Mouse (Mus musculus) midbrain, embryonic 16.5 days (tissue): ENCODE measurements around the gene Cstb. TPM values are rescaled to one million over a fixed set of nuclear protein-coding genes. Genes with fewer than 3 reads are reported as not detected.

Experiments
- ATAC-seq: fragments of 200-750 bp; cut with Nextera tagmentation; 2 replicates; pipeline ENCODE4 v1.8.0; 2017; ENCODE audit warnings: moderate TSS enrichment
- H3K27ac ChIP-seq: fragments of 300-500 bp; sonication (generic); 2 replicates; pipeline ENCODE4 v1.5.1; 2014; ENCODE audit warnings: mild to moderate bottlenecking, low read length, mixed read lengths
- H3K27me3 ChIP-seq: fragments of 300-500 bp; sonication (generic); 2 replicates; pipeline ENCODE4 v1.6.1; 2014; ENCODE audit warnings: low read depth, low read length, mixed read lengths; ENCODE audit not compliant: control insufficient read depth, insufficient read depth
- H3K36me3 ChIP-seq: fragments of 300-500 bp; sonication (generic); 2 replicates; pipeline ENCODE4 v1.6.1; 2014; ENCODE audit warnings: mild to moderate bottlenecking, low read length, moderate library complexity, mixed read lengths; ENCODE audit not compliant: control insufficient read depth, insufficient read depth
- H3K4me1 ChIP-seq: fragments of 300-500 bp; sonication (generic); 2 replicates; pipeline ENCODE4 v1.6.1; 2014; ENCODE audit warnings: mild to moderate bottlenecking, low read length, mixed read lengths; ENCODE audit not compliant: control insufficient read depth, insufficient read depth
- H3K4me2 ChIP-seq: fragments of 300-500 bp; sonication (generic); 2 replicates; pipeline ENCODE4 v1.6.1; 2014; ENCODE audit warnings: mild to moderate bottlenecking, low read length, mixed read lengths
- H3K4me3 ChIP-seq: fragments of 300-500 bp; sonication (generic); 2 replicates; pipeline ENCODE4 v1.5.1; 2014; ENCODE audit warnings: low read depth, mild to moderate bottlenecking, low read length, moderate library complexity, mixed read lengths
- H3K9ac ChIP-seq: fragments of 300-500 bp; sonication (generic); 2 replicates; pipeline ENCODE4 v1.6.1; 2014; ENCODE audit warnings: low read depth, low read length, mixed read lengths
- H3K9me3 ChIP-seq: fragments of 300-500 bp; sonication (generic); replicated peaks from 2 replicates; pipeline ENCODE4 v1.6.1; 2014; ENCODE audit warnings: mild to moderate bottlenecking, low read length, mixed read lengths; ENCODE audit not compliant: control insufficient read depth, poor library complexity, severe bottlenecking
- WGBS: fragments of 180-500 bp; shearing (Covaris S2); extraction: QIAGEN DNeasy Blood & Tissue Kit; methylation state at CpG from one replicate; pipeline ENCODE4 v1.1.7; 2014; 5-methylcytosine and 5-hydroxymethylcytosine counted together
- microRNA-seq: library from miRNA; unstranded; fragments of <30 nt; microRNA quantifications from one replicate; pipeline ENCODE4, GENCODE M21; 2017
- polyA plus RNA-seq: library from polyadenylated mRNA; unstranded; fragments of >200 nt; fragmentation: Nextera tagmentation; extraction: Ambion mirVana; gene quantifications from 2 replicates; pipeline ENCODE4 v1.2.1, GENCODE M21; 2015

Gene Cstb
- polyA plus RNA-seq, 1 experiment from 2014 or later = 90.7 TPM

- Histone ChIP-seq H3K9ac (no peak overlapping the region), H3K4me1 (peaks cover 6% of the 10 kb centered on the region; the same call in 1 of the 2 replicates), H3K4me3 (no peak overlapping the region), H3K36me3 (no peaks in the 10 kb centered on the region), H3K4me2 (no peak overlapping the region), H3K9me3 (no peaks in the 10 kb centered on the region), H3K27ac (no peak overlapping the region), H3K27me3 (no peaks in the 10 kb centered on the region)
- WGBS = 88% methylated on average over 3 of the region's 3 CpGs
- ATAC-seq = no peak
Measured at GRCm38 (mm10) chr10:78472046-78472445, 46.6 kb downstream of the Cstb start.

- WGBS = 55% methylated on average over 5 of the region's 5 CpGs
- Histone ChIP-seq H3K27ac (no peak overlapping the region), H3K9ac (no peak overlapping the region), H3K36me3 (no peaks in the 10 kb centered on the region), H3K27me3 (no peaks in the 10 kb centered on the region), H3K4me2 (no peak overlapping the region), H3K9me3 (no peaks in the 10 kb centered on the region), H3K4me3 (no peak overlapping the region), H3K4me1 (peaks cover 6% of the 10 kb centered on the region; the same call in 1 of the 2 replicates)
- ATAC-seq = no peak
Measured at GRCm38 (mm10) chr10:78473434-78473833, 48.0 kb downstream of the Cstb start.

GRCm38 (mm10) chr10:78474759-78475158 is 49.3 kb downstream of the Cstb start:
- no peaks in the 10 kb centered on the region for H3K9me3 ChIP-seq
- ATAC-seq = no peak
- no peak overlapping the region for H3K4me2 ChIP-seq
- no peaks in the 10 kb centered on the region for H3K36me3 ChIP-seq
- H3K27ac ChIP-seq = no peak overlapping the region
- peaks cover 6% of the 10 kb centered on the region; the same call in 1 of the 2 replicates for H3K4me1 ChIP-seq
- H3K9ac ChIP-seq = no peak overlapping the region
- H3K27me3 ChIP-seq = no peaks in the 10 kb centered on the region
- WGBS = 69% methylated on average over 8 of the region's 8 CpGs
- H3K4me3 ChIP-seq = no peak overlapping the region

GRCm38 (mm10) chr10:78476821-78477220 is 51.4 kb downstream of the Cstb start:
- WGBS = 75% methylated on average over 4 of the region's 4 CpGs
- H3K36me3 ChIP-seq = no peaks in the 10 kb centered on the region

More at GRCm38 (mm10) chr10:78476821-78477220, 51.4 kb downstream of the Cstb start:
- H3K27ac ChIP-seq = no peak overlapping the region
- H3K4me2 ChIP-seq = no peak overlapping the region
- H3K9me3 ChIP-seq = no peaks in the 10 kb centered on the region
- H3K9ac ChIP-seq = no peak overlapping the region
- H3K4me1 ChIP-seq = peaks cover 3% of the 10 kb centered on the region; the same call in 1 of the 2 replicates
- H3K27me3 ChIP-seq = no peaks in the 10 kb centered on the region
- H3K4me3 ChIP-seq = no peak overlapping the region
- ATAC-seq = no peak

Small RNA genes within 50 kb of the gene (microRNA-seq; reads per million reads assigned to microRNA genes)
- gene Mir6410 (not detected), gene Mir6907 (1.7 reads per million, percentile 2 among the genes with 10 or more reads in this experiment), gene Mir6908 (not detected)

Other genes starting within 250 kb of the Cstb start
- 18.1 and 19.0 TPM in 2 replicates for gene Pwp2, start 240.5 kb upstream of the Cstb start, polyA plus RNA-seq
- gene Trappc10, start 181.0 kb upstream of the Cstb start, polyA plus RNA-seq = 22.4 and 27.1 TPM in 2 replicates
- gene Agpat3, start 73.2 kb upstream of the Cstb start, polyA plus RNA-seq = 61.4 and 66.3 TPM in 2 replicates
- 406 and 431 TPM in 2 replicates for gene Rrp1, start 12.6 kb upstream of the Cstb start, polyA plus RNA-seq
- gene Pdxk, start 39.3 kb downstream of the Cstb start, polyA plus RNA-seq = 47.4 and 58.8 TPM in 2 replicates
- not detected in 2 replicates for gene Olfr1358, start 91.8 kb downstream of the Cstb start, polyA plus RNA-seq
- gene Ilvbl, start 148.7 kb downstream of the Cstb start, polyA plus RNA-seq = 66.1 and 81.4 TPM in 2 replicates
- 2.9 and 3.0 TPM in 2 replicates for gene Syde1, start 166.3 kb downstream of the Cstb start, polyA plus RNA-seq
- not detected in 2 replicates for gene Olfr1357, start 192.4 kb downstream of the Cstb start, polyA plus RNA-seq